Mouse (Mus musculus) gastrocnemius, postnatal 25 days (tissue): ENCODE measurements around the gene Camk2n1. TPM values are rescaled to one million over a fixed set of nuclear protein-coding genes. Genes with fewer than 3 reads are reported as not detected.
"Not testable (repeated sequence)": the region's sequence is repeated elsewhere in the genome, so short reads cannot be mapped to it uniquely, and the experiment has no call there.

Experiments
- DNase-seq: peaks from one replicate; pipeline ENCODE4 v3.0.0; 2022
- long read RNA-seq, 2 experiments: library from polyadenylated mRNA; stranded (forward); transcript quantifications; one replicate each; pipeline ENCODE4 v2.0.0; 2021
- total RNA-seq, 2 experiments: library from RNA; stranded (reverse); gene quantifications; 1 replicate in 1 of 2; 2 replicates in 1 of 2; pipeline ENCODE4 v1.2.3; 2021

Gene Camk2n1
- 1 to 10 TPM; 4.2 to 5.5 TPM for total RNA-seq
- long read RNA-seq, experiment 1, full-length matches to known transcripts: 3 of 3 reads
- long read RNA-seq, experiment 1, partial matches to known transcripts: 0 of 3 reads
- long read RNA-seq, experiment 1, other reads (novel, unspliced or antisense): 0 of 3 reads
- long read RNA-seq, experiment 2, full-length matches to known transcripts: 1 of 1 reads
- long read RNA-seq, experiment 2, partial matches to known transcripts: 0 of 1 reads
- long read RNA-seq, experiment 2, other reads (novel, unspliced or antisense): 0 of 1 reads

DNA sequence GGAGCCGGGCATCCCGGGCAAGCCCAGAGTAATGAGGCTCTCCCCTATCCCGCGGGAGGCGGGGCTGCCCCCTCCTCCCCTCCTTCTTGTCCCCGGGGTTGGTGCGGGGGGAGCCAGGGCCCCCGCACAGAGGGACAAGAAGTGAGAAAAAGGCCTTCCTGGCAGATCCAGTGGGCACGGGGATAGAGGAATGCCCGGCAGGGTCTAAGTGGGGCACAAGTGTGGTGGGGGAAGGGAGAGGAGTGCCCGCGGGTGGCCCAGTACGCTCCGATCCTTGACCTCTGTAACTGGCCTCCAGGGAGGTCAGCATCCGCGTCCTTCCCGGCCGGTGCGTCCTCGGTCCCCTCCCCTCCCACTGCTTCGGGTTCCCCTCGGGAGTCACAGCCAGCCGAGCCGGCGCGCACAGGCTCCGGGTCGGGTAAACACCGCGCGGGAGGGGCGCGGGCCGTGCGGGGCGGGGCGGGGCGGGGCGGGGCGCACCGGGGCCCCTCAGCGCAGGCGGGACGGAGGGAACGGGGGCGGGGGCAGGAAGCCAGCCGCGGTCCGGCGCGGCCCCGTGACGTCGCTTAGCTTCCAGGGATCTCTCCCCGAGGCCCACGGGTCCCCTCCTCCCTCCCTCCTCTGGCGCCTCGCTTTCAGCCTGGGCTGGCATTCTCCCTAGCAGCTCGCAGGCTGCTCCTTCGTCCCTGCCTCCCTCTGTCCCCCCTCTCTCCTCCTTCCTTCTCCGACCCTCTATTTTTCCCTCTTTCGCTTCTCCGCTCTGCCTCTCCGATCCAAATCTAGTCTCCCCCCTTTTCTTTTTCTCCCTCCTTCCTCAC, at the start of gene Camk2n1:
Gene Camk2n1 (plus strand): TSS at position 562 of the 818 bp plus-strand sequence.
- DNase-seq: peak; percentile 84

DNA sequence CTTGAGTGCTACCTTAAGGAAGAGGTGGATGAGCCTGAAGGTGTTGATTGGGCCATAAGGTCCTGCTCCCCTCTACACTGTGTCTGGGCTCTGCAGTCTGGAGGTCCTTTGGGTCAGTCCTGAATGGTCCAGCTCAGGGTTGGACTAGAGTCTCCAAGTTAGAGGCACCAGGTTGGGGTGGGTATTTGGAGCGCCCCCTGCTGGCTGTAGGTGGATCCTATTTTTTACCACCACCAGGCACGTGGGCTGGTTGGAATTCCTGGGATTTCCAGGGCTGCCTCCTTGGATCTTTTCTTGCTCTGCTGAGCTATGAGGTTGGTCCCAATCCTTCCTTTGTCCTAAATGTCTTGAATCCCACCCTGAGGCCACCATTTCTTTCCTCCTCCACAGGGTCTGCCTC, 49.3 kb upstream of the Camk2n1 start:
- DNase-seq: no peak

DNA sequence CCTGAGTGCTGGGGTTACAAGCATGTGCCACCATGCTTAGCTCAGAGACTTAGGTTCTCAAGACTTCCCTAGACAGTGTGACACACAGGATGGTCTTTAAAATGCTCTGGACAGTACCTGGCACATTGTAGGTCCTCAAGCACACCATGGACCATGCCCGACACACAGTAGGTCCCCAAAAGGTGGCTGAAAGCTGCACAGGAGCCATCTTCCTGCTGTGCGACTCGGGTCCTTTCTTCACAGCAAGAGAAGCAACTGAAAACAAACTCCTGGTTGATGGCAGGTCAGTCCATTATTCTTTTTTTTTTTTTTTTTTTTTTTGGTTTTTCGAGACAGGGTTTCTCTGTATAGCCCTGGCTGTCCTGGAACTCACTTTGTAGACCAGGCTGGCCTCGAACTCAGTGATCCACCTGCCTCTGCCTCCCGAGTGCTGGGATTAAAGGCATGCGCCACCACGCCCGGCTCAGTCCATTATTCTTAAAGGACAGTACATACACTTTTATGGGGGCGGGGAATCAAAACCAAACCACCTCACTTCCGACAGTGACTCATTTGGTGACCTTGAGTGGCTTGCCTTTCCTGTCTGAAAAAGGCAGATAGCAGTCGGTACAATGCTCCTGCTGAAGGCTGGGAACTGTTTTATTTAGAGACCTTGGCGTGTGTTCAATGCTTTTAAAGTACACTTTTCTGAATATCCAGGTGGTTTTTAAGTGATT, 46.5 kb upstream of the Camk2n1 start:
- no peak for DNase-seq

DNA sequence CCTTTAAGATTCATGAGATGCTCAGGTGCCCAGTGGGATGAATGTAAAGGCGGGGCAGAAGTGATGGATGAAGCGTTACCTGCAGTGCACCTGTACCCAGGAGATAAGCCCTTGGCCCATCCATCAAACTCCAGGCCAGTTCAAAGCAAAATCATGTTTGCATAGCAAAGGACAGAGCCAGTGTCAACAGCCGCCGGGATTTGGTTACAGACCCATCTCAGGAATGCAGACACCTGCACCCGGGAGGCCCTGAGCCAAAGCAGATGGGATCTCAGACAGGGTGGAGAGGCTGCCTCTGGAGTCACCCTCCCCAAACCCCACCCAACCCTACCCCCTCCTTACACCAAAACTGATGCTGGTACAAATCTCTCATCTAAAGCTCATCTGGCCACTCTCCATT, 43.1 kb upstream of the Camk2n1 start:
- no peak for DNase-seq

DNA sequence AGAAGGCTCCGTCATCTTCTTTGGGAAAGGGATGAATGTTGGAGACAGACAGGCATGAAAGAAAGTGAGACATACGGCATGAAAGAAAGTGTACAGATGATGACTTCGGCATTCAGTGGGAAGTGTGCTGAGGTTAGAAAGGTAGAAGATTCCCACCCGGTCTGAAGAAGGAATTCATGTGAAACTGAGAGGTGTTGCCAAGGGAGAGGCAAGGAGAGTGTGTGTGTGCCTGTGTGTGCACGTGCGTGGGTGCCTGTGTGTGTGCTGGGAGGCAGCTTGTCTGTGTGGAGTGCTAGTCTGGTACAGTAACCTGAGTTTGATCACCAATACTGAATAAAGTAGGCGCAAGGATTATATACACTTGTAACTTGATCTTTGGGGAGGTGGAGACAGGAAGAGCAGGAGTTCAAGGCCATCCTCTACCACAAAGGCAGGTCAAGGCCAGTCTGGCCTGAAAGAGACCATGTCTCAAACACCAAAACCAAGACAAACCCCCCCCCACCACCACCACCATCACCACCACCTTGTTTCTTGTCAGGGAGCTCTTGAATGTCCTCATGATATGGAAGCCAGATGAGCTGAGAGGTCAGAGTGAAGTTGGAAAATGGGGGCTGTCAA, 42.5 kb upstream of the Camk2n1 start:
- no peak for DNase-seq

DNA sequence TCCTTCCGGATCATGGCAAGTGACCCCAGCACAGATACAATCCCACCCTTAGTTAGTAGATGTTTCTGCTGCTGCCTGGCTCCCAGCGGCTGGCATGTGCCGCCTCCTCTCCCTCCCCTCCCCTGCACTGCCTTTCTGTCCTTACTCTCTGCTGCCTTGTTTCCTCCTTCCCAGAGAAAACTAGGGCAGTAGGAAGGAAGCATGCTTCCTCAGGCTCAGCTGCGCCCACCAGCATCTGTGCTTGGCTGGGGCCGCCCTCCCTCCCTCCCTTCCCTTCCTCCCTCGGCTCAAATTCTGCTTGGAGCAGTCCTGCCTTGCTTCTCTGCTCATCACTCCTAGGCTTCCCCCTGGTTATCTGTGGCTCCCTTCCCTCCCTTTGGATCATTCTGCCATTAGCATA, 39.4 kb upstream of the Camk2n1 start:
- DNase-seq: no peak

DNA sequence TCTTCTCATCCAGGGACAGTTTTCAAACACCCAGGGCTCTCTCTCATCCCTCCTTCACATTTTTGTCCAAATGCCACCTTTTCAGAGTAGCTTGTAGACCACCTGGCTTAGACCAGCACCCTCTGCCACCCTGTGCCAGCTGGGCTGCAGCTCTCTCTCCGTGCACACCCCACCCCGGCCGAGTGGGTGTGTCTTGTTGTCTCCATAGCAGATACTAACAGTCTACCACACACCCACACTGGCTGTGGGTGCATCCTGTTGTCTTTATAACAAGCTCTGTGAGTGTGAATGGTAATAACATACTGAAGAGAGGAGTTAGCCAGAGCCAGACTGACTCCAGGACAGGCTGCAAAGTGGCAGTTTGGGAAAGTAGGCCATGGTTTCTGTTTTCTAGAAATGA, 38.1 kb upstream of the Camk2n1 start:
- no peak for DNase-seq

DNA sequence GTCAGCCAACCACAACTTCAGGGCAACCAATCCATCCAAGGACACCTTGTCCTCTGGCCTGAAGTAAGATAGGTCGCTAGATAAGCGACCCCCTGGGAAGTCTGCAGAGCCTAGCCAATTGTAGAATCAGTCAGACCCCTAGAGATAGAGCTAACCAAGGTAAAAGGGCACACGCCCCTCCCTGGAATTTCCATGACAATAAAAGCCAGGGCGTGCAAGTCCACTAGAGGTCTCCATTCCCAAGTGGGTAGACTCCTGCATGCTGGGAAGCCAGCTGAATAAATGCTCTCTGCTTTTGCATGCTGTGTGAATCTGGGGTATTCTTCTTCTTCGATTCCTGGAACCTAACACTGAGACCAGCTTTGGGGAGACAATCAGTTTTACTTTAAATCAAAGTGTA, 37.7 kb upstream of the Camk2n1 start:
- DNase-seq: no peak

DNA sequence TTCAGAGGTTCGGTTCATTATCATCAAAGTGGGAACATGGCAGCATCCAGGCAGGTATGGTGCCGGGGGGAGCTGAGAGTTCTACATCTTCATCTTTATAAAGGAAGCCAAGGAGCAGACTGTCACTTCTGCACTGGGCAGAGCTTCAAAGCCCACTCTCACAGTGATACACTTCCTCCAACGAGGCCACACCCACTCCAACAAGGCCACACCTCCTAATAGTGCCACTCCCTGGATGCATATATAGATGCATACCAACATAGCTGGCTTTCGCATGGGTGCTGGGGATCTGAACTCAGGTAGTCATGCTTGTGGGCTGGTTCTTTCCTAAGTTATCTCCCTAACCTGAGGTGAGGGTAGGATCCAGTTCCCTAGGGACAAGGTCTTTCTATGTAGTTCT, 36.2 kb upstream of the Camk2n1 start:
- no peak for DNase-seq

DNA sequence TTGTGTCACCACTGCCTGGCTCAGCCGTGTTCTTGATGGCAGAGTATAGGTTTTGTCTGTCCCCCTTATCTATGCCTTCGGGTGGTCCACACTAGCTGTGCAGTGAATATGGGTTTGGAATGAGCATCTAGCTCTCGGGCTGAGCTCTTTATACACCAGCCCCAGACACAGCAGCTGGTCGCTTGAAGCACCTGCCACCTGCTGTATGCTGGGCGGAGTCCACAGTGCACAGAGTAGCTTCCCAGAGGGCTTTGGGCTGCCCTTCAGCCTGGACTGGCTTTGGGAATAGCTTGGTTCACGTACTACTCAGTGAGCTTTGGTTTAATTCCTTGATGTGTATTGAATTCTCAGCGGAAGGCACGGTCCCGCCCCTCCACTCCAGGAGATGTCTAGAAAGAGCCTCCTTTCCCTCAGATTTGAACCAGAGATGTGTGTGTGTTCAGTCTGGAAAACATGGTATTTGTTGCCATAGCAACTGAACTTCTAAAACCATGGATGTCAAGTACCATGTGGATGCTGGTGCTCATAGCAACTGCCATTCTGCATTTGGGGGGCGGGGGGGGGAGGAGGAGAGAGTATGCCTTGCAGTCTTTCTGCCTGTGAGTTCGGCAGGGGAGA, 35.7 kb upstream of the Camk2n1 start:
- no peak for DNase-seq

DNA sequence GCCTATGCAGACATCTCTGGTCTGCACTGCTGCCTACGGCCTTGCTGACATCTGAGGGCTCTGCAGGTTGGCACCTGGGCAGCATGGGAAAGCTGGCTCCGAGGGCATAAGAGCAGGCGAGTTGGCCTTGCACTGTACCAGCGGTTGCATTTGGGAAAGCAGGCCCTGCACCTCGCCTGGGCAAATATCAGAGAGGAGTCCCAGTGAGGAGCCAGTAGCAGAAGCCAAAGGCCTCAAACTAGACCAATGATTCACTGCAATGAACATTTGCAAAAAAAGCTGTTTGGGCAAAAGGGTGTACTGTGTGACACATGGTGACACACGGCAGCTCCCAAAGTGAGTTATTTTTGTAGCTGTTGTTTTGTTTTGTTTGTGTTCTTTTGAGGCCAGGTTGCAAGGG, 29.1 kb upstream of the Camk2n1 start:
- DNase-seq: no peak

DNA sequence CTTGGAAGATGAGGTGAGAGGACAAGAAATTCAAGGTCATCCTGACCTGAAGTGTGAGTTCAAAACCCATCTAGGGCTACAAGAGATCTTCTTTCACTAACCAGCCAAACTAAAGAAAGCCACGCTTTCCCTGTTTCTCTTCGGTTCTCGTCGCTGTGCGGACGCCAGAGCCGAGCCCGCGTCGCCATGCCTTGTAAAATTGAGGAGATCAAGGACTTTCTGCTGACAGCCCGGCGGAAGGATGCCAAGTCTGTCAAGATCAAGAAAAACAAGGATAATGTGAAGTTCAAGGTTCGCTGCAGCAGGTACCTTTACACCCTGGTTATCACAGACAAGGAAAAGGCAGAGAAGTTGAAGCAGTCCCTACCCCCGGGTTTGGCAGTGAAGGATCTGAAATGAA, 28.5 kb upstream of the Camk2n1 start:
- not testable (repeated sequence) for DNase-seq

DNA sequence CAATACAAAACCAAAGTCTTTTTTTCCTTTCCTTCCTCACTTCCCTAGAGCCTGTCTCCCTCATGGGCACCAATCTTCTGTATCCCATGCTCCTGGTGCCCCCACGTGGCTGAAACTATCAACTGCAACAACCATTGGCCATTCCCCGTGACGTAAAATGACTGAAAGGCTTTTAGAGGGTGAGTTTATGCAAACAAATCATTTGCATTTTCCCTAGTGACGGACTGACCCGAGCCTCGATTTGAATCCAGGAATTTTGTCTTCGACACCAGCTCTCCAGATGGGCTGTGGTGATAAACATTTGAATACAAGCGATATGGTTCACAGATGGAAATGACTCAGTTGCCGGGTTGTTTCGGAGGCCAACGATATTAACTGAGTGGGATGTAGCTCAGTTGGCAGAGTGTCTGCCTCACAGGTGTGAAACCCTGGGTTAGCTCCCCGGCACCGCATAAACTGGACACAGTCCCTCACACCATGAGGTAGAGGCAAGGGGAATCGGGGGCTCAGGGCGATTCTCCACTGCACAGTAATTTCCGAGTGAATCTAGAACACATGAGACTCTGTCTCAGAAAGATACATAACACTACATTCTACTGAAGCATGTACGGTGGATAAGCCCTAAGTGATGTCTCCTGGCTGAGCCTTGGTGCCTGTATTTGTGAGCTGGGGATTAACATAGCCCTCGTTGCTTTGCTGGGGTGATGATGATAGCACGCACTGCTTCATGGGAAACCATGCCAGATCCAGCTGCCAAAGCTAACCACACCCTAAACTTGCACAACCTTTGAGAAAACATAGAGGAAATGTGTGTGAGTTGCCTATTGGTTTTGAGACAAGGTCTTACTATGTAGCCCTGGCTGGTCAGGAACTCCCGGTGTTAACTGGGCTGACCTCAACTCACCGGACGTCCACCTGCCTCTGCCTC, 27.1 kb upstream of the Camk2n1 start:
- DNase-seq: peak; percentile 69

DNA sequence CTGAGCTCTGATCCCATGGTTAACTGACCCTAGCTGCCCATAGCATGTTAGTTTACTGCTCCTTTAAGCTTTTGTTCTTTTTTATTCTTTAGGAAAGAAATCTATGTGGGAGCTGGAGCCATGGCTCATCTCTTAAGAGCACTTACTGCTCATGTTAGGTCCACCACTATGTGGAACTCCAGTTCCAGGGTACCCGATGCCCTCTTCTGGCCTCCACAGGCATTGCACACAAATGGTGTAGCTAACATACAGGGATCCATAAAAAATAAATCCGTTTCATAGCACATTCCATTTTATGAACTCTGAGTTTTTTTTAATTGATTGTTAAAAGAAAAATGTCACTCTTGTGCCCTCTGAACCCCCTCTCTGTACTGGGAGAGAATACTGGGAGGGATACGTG, 24.3 kb upstream of the Camk2n1 start:
- DNase-seq: no peak

DNA sequence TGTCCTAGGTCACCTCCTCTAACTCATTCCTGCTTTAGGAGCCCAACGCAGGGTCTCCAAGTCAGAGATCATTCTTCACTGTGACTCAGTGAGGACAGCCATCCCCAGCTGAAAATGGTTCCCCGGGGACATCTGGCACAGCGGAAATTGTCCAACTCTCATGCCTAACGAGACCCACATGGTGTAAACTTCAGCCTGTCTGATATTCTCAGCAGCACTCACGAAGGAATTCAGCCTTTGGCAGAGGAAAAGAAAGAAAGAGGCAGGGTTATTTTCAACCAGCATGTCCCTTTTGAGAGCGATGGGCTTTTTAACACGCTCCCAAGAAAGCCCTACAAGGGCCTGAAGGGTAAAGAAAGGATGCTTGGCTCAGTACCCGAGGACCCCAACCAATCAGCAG, 22.8 kb upstream of the Camk2n1 start:
- DNase-seq: no peak

DNA sequence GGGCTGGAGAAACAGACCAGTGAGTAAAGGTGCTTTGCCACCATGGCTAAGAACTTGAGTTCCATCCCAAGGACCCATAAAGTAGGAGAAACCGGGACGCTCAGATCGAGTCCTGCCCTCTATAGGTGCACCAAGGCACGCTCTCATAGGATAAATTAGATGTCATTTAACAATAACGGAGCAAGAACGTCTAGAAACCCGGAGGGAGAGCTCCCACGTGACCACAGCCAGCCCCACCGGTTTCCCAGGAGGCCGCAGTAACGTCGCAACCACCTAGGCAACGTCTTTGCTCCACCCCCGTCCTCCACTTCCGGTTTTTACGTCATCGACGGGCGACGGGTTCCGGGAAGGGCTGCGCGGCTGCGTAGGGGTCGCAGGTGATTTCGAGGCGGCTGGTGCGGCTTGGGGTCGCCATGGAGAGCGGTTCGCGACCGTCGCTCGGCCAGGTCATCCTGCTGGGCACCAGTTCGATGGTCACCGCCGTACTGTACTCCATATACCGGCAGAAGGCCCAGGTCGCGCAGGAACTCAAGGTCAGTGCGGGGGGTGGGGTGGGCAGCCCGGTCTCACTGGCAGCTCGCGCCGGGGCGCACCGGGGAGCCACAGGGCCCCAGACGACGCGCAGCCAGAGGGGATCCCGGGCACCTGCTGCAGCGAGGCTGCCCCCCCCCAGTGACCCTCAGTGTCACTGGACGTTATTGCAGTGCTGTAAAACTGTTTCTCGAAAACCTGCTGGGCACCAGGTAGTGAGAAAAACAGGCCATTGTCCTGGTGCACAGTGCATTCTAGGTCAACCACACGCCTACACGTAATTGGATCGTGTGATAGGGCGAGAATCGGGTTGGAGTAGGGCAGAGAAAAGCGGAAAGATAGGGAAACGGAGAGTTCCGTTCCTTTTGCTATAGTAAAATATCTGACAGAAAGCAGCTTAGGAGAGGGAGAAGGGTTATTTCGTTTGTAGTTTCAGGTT, 19.5 kb upstream of the Camk2n1 start, which contains the start of gene Mul1:
Gene Mul1 (plus strand): TSS at position 325 of the 970 bp plus-strand sequence.
- DNase-seq: peak; percentile 92

DNA sequence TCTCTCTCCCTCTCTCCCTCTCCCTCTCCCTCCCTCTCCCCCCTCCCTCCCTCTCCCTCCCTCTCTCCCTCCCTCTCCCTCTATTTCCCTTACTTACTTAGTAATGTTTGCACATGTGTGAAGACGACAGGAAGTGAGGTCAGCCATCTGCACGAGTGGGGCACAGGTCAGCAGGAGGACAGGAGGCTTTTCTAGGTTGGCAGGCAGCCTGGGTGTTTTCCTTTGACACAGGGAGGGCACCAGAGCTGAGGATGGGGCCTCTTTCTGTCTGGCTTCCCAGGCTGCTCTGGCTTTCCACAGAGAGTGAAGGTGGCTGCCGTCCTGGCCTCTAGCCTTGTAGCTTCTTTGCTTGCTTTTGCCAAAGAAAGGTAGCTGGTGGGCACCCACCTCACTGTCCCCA, 14.1 kb upstream of the Camk2n1 start:
- DNase-seq: no peak

DNA sequence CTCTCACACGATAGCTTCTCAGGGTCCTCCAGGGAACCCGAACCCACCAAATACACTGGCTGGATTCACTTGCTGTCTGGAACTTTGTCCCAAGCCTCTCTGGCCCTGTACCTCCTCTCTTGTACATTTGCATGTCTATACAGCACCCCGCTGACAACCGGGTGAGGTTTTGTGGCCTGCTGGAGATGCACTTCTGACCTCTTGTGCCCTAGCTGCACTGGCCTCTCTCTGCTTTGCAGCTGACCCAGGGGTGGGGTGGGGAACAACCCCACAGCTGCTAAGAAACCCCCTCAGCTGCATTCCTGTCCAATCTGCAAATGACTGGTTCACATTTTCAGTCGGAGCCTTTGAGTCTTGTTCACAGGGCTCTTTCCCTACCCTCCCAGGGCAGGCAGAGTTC, 9.2 kb upstream of the Camk2n1 start:
- DNase-seq: no peak

DNA sequence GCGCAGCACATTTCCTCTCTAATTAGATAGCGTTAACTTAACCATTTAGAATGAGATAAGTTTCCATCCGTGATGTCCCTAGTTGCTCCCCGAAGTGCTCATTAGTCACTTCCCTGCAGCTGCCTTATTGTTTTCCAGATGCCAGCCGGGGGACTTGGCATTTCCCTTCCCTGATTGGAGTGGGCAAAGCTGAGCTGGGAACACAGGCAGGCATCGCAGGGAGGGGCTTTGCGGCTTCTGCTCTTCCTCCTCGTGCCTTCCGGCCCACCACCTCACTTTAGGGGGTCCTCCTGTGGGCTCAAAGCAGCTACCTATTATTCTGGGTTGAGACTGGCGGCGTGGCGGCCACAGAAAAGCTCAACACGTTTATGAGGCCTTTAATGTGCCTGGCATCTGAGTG, 7.1 kb upstream of the Camk2n1 start:
- no peak for DNase-seq

DNA sequence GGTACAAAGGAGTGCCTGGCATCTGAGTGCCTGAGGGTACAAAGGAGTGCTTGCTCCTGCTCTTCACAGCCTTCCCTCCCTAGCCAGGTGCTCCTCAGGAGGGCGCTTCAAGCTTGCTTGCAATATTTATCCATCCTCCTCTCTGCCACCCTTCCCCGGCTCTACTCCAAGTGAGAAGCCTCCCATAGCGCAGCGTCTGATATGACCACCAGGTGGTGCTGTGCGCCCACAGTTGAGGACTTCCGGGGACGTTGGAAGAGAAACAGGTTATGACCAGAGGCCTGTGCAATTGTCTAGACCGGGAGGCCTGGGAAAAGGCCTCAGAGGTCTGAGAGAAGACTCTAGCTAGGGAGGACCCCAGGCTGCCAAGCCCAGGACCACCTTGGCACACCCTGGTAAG, 6.7 kb upstream of the Camk2n1 start:
- peak; percentile 69 for DNase-seq
